Mouse (Mus musculus) hindlimb bud, embryonic 11.5 days (tissue): ENCODE results near the gene Plcxd1.
A peak's percentile ranks its signal among the peaks of the same experiment; 100 is the strongest.
"Not testable (repeated sequence)": the region's sequence is repeated elsewhere in the genome, so short reads cannot be mapped to it uniquely, and the experiment has no call there.

ENCODE experiments used
- DNase-seq: peaks from one replicate; pipeline ENCODE4 v3.0.0-alpha.2; 2012; ENCODE audit warnings: low read depth, low spot score; ENCODE audit errors: extremely low spot score

Plcxd1 gene

DNA sequence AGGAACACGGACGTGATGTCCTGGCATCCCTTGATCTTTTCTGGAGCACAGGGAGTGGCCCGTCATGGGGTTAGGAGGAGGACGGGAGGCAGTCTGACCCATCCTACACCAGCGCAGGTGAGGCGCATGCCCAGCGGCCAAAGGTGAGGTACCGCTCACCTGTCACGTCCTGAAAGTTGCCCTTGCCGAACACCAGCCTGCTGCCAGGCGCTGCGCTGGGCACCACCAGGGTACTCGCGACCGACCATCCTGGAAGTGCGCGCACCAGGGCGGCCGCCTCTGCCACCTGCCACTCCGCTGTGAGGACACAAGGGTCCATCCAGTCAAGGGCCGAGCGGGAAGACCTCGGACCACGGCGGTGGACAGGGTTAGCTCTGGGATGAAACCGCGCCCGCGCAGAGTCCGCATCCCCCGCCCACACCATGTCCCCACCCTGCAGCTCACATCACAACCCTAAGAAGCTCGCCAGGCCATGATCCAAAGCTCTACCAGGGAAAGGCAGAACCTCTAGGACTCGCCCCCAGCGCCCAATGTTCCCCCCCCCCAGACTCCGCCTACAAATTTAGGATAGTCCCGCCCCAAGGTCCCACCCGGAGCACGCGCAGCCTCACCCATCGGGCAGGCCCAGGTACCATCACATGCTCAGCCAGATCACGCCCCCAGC is 7.3 kb downstream of the Plcxd1 start:
- DNase-seq, result no peak

DNA sequence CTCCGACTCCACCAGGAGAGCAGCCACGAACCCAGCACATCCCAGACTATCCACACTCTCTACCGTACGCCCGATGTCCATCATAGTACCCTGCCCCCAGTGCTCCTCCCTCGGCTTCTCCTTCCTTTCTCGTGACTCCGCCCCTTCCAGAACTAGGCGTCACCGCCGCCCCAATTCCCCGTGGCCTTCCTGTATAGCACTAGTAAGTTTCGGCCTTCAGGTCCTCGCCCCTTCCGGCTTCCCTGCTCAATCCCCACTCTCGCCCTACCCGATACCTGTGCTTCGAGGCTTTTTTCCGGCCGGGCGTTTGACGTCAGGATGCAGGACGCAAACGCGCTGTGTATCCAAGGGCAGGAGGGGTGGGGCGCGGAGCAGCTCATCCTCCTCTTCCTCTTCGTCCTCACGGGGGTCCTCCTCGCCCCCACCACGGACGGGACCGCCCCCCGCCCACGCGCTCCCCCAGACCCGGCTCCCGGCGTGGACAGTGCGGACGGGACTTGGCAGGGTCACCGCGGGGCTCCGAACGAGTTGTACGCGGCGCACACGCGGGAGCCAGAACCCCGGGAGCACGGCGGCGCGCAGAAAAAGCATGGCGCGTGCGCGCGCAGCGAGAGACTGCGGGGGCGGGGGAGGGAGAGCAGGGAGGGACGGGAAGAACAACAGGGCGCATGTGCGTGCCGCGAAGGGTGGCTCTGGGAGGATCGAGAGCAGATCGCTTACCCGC is 8.0 kb downstream of the Plcxd1 start, which contains the start of gene Gtpbp6:
TSS of gene Gtpbp6 (minus strand) at position 617 of the 724 bp plus-strand sequence.
- DNase-seq, result peak; percentile 77

DNA sequence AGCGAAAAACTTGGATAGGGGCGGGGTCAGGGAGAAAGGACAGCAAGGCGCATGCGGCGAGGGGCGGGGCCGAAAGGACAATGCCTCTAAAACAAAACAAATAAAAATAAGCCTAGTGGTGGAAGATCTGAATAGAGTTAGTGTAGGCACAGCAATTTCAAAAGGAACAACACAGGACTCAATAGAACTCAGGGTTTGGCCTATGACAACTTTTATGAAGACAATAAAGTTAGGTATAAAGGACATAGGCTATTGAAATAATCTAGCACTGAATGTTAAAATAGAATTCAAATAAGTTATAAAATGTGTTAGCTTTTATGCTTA is 8.5 kb downstream of the Plcxd1 start:
- peak; percentile 77 for DNase-seq

DNA sequence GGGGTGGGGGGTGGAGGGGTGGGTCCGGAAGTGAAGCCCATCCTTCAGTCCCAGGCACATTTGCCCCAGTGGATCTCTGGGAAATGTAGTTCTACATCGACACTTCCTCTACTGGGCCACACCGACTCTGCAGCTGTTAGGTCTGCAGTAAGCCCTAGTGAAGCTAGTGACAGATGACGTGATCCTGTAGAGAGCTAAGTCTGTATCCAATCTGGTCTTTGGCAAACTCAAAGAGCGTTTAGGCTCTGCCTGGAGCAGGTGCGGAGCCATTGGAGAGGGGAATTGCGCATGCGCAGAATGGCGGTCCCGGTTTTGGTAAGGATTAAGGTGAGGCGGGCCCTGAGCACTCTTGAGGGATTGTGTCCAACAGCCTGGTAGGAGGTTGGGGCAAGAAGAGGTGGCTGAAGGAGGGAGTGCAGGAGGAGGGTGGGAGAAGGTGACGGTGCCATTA is 10.2 kb downstream of the Plcxd1 start, which contains the start of gene Zfp605:
TSS of gene Zfp605 (plus strand) at position 102 of the 451 bp plus-strand sequence.
- peak; percentile 79 for DNase-seq

DNA sequence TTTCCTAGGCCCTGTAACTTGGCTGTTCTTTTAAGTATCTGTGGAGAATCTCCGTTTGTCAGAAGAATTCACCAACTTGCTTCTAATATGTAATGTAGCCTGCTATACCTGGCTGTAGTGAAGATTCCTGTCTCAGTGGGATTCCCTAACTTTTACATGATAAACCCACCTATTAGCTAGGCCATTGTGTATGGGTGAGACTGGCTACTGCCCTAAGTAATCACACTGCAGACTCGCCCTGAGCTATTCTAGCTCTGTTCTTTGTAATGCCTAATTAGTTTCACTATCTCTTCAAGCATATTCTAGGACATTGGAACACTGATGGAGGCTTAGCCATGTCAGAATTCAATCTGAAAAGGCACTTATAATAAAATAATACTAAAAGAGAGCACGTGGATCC is 22.6 kb downstream of the Plcxd1 start:
- DNase-seq, result not testable (repeated sequence)

DNA sequence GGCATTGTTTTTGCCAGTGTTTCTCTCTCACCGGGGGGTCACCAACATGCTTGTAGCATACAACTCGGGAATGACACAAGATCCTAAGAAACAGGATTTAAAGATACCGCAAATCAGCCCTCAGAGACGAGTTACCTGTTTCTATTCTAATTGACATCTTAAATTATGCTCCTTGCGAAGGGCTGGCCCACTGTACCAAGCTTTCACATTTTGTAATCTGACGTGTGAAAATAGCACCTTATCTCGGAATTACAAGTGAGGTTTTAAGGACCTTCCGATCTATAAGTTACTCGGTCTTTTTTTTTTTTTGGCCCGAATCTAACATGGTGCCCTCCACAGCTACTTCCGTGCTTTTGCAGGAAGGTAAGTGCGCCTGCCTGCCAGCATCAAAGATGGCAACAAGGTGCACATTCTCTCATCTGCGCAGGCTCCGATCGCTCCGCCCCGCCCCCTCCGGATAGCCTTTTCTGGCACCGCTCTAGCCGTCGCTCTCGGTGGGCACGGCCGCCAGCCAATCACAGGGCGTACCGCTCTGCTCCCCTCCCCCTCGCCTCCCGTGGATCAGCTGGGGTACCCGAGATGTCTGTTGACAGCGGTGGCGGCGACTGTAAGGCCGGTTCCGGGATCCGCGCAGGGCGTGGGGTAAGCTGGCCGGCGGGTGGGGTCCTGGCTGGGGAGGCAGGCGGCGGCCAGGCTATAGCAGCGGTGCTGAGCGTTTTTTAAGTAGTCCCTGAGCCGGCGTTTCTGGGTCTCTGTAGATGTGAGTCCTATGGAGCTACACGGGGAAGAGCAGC is 35.7 kb downstream of the Plcxd1 start, which contains the start of gene Chfr:
TSS of gene Chfr (plus strand) at position 550 of the 794 bp plus-strand sequence.
- DNase-seq, result peak; percentile 86

DNA sequence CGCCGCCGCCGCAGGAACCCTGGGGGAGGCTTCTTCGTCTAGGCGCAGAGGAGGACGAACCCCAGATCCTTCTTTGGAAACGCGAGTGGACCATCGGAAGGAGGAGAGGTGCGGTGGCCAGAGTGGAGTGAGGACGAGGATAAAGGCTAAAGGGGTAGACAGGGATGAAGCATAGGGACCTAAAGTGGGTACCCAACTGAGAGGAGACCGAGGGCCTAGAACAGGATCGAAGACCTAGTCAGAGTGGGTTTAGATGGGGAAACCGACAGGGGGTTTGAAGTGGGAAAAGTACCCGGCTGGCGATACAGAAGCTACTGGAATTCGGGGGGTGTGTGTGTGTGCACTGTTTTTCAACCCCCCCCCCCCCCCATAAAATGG is 36.3 kb downstream of the Plcxd1 start:
- no peak for DNase-seq

DNA sequence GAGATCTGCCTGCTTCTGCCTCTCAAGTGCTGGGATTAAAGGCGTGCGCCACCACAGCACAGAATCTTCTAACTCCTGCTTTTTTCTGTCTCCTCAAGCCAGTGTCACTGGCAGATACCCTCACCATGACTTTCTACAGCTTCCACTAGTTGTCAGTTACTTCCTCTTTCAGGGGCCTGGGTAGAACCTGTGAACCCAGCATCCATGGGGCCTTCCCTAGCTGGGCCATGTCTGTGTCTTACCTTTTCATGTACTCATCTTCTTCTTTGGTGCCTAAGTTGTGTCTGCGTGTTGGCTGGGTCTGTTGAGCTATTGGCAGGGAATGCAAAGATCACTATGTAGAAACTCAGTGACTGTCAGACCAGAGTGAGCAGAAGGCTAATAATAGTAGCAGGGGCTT is 38.0 kb downstream of the Plcxd1 start:
- no peak for DNase-seq

DNA sequence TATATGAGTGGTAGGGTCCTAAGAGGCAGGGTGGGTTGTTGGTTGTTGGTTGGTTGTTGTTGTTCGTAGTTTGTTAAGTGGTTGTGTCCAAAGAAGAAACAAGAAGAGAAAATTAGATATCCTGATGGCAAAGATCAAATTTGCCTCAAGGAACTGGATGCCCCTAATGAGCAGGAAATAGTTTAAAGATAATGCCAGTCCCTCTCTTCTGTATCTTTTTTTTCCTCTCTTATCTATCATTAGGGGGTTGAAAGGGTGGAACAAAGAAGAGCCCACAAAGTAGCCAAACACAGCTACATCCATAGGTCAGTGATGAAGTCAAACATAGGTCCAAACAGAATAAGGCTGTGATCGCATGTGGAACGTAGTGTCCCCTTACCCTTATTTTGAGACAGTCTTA is 39.6 kb downstream of the Plcxd1 start:
- no peak for DNase-seq

DNA sequence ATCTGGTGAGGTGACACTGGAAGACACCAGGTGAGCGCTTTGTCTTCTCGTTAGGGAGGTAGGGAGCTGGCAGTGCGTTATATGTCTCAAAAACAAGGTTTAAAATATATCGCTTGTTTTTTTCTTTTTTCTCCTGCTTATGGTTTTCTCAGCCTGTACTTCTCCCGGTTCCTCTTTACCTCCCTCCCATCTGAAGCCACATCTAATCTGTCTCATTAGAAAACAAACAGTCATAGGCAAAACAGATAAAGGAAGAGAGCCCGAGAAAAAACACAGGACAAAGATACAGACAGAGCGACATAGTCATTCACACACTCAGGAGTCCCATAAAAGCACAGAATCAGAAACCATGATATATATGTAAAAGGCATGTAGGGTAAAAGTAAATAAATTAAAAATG is 40.7 kb downstream of the Plcxd1 start:
- DNase-seq, result no peak

DNA sequence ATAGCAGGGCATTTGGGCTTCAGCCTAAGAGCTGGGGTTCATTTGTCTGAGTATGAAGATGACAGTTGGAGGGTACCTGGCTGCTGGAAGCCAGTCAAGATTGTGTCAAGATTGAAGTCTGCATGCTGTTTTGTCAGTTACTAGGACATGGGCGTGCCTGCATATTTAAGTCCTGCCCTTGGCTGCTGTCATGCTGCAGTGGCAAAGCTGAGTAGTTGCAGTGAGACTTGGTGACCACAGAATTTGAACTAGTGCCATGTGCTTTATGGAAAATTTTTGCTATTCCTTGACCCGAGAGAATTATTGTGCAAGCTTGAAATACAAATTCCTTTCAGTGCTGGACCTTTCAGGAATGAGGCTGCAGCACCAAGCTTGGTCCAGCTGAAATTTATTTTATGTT is 42.5 kb downstream of the Plcxd1 start:
- DNase-seq, result no peak

DNA sequence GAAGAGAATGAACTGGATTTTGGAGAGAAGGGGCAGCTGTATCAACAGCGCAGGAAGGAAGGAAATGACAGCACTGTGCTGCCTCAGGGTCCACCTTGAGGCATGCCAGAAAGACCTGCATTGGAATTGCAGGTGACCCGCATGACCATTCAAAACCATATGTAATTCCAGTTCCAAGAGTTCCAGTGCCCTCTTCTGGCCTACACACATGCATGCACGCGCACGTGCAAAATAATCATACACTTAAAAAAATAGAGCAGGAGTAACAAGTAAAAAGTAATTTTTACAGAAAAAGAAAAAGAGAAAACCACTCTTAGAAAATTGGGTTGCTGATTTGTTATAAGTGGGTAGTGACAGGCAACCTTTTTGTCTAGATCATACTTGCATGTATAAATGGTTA is 43.2 kb downstream of the Plcxd1 start:
- no peak for DNase-seq
